Comparison of ENCODE assay signal across 11 mouse cellular contexts in genomic region chr6:100802381-100803083, GRCm38 (mm10). TPM values are rescaled to one million over a fixed set of nuclear protein-coding genes. Genes with fewer than 3 reads are reported as not detected.
DNase-seq lines count a peak whose midpoint lies in the region; ATAC-seq and TF ChIP-seq lines count a peak whose summit lies in the region.
"Had no signal": no experiment of that assay in that cellular context is flagged by ENCODE, and none has a peak within 500 bp of the region (broad histone marks: within the 10 kb centered on the region; RNA-seq: fewer than 3 reads in every experiment).

No protein-coding gene starts in this region.

- no peak overlapping the region for H3K4me2 ChIP-seq in intestine, embryonic 14.5 days (ENCODE audit: low read length)
- H3K4me2 ChIP-seq: heart, embryonic 15.5 days had no signal

- no peak overlapping the region for H3K27ac ChIP-seq in intestine, embryonic 14.5 days (ENCODE audit: low read depth)
- H3K27ac ChIP-seq: heart, embryonic 15.5 days had no signal

- ATAC-seq in intestine, embryonic 14.5 days (replicated peaks; ENCODE audit: low FRiP score, low TSS enrichment, low read depth): peak; percentile 55; the same call in 1 of the 2 replicates
- no peak for ATAC-seq in frontal cortex, adult (ENCODE audit: low TSS enrichment)
- ATAC-seq in erythroid progenitor cell, adult 5-6 weeks (replicated peaks; ENCODE audit: low FRiP score, poor library complexity, severe bottlenecking): no peak
- ATAC-seq: lung, postnatal 0 days had no signal

- no peaks in the 10 kb centered on the region for H3K9me3 ChIP-seq in intestine, embryonic 14.5 days (ENCODE audit: control insufficient read depth, low read length)
- H3K9me3 ChIP-seq: heart, embryonic 15.5 days had no signal

- H3K9ac ChIP-seq in intestine, embryonic 14.5 days (ENCODE audit: low read length): no peak overlapping the region
- H3K9ac ChIP-seq: heart, embryonic 15.5 days had no signal

- TF ChIP-seq CTCF in brain, embryonic 14.5 days (IDR thresholded peaks at IDR 0.05; ENCODE audit: borderline replicate concordance, extremely low read depth, insufficient read depth, insufficient read length): no peak

- 35% methylated on average over 13 of the region's 13 CpGs for WGBS in intestine, embryonic 14.5 days

- no peak overlapping the region for H3K4me3 ChIP-seq in intestine, embryonic 14.5 days (ENCODE audit: low read depth, low read length)
- H3K4me3 ChIP-seq: heart, embryonic 15.5 days had no signal

- H3K27me3 ChIP-seq in intestine, embryonic 14.5 days (replicated peaks; ENCODE audit: control insufficient read depth, insufficient read depth, low read length): no peaks in the 10 kb centered on the region
- H3K27me3 ChIP-seq: heart, embryonic 15.5 days had no signal

- TF ChIP-seq POLR2A in brain, embryonic 14.5 days (IDR thresholded peaks at IDR 0.05; ENCODE audit: borderline replicate concordance, extremely low read depth, insufficient read depth, insufficient read length, poor library complexity, severe bottlenecking): no peak

- peak; percentile 32 to 51 for DNase-seq in heart, adult 18-20 months
- DNase-seq in heart, adult 8-10 months (ENCODE audit: low spot score): no peak
- DNase-seq in ES-CJ7 (ENCODE audit: low read depth, low spot score): peak; percentile 73
- peak; percentile 31 for DNase-seq in brain, embryonic 14.5 days (ENCODE audit: low read depth)
- DNase-seq in intestine, embryonic 14.5 days (ENCODE audit: low spot score): no peak
- DNase-seq in layer of hippocampus, adult 9-11 months: no peak
- DNase-seq: spleen, adult 18-20 months had no signal

- H3K4me1 ChIP-seq in intestine, embryonic 14.5 days (replicated peaks; ENCODE audit: control insufficient read depth, insufficient read depth, low read length): 0 out of 2 replicates have a peak, but pooled peaks cover 6% of the 10 kb centered on the region
- H3K4me1 ChIP-seq: heart, embryonic 15.5 days had no signal

- no peaks in the 10 kb centered on the region for H3K36me3 ChIP-seq in intestine, embryonic 14.5 days (ENCODE audit: control insufficient read depth, insufficient read depth, low read length)
- H3K36me3 ChIP-seq: heart, embryonic 15.5 days had no signal

RNA-seq across cellular contexts. Expression of gene Ppp4r2, which starts 30.9 kb away (rescaled TPM):
- 10 to 100 TPM; 47.2 to 52.9 TPM for total RNA-seq in heart, adult 18-20 months (2021)
- total RNA-seq in heart, adult 8-10 months (2022): 10 to 100 TPM; 43.9 to 49.1 (median 46.6) TPM
- 40.4 and 47.7 TPM in 2 replicates for polyA plus RNA-seq in brain, embryonic 14.5 days (2012; rRNA removed)
- polyA plus RNA-seq in intestine, embryonic 14.5 days (2014; fragmentation: Nextera tagmentation; extraction: Ambion mirVana): 27.7 and 29.5 TPM in 2 replicates
- total RNA-seq in erythroid progenitor cell, adult 5-6 weeks (2015; ENCODE audit: low replicate concordance): 32.8 and 37.3 TPM in 2 replicates
- 56.7 and 102 TPM in 2 replicates for total RNA-seq in erythroid progenitor cell, adult 5-6 weeks (2017; ENCODE audit: low replicate concordance)

Comparison
In these comparisons a context has a peak if more than half of its experiments do, and no peak if none do; other contexts are left out.
1. DNase-seq: peak in heart, adult 18-20 months (2 of 2), ES-CJ7 (single experiment) and brain, embryonic 14.5 days (single experiment); none in heart, adult 8-10 months (single experiment), intestine, embryonic 14.5 days (single experiment) and layer of hippocampus, adult 9-11 months (single experiment).